Mouse (Mus musculus): Measurements from ENCODE around the gene Mocs3.

GRCm38 (mm10) chr2:168250270-168250669 is 19.8 kb downstream of the Mocs3 start:
- TF ChIP-seq CTCF (IDR thresholded peaks at IDR 0.05; ENCODE audit: borderline replicate concordance, extremely low read depth, insufficient read depth, insufficient read length), result peak; percentile 90
- no peak for TF ChIP-seq POLR2A (IDR thresholded peaks at IDR 0.05; ENCODE audit: borderline replicate concordance, extremely low read depth, insufficient read depth, insufficient read length, poor library complexity, severe bottlenecking)

All from brain, embryonic 14.5 days (tissue).